Mouse (Mus musculus) lung, embryonic 14.5 days (tissue): ENCODE data around the gene Tmem119. TPM values are rescaled to one million over a fixed set of nuclear protein-coding genes. Genes with fewer than 3 reads are reported as not detected.
"Not testable (repeated sequence)": the region's sequence is repeated elsewhere in the genome, so short reads cannot be mapped to it uniquely, and the experiment has no call there.

Source experiments
- ATAC-seq: fragments of 200-750 bp; cut with Nextera tagmentation; 2 replicates; pipeline ENCODE4 v1.8.0; 2017; ENCODE audit warnings: mild to moderate bottlenecking, moderate TSS enrichment, moderate library complexity; ENCODE audit not compliant: insufficient read depth
- DNase-seq: peaks from one replicate; pipeline ENCODE4 v3.0.0-alpha.2; 2015
- H3K27ac ChIP-seq: fragments of 300-500 bp; sonication (generic); 2 replicates; pipeline ENCODE4 v1.5.1; 2014; ENCODE audit warnings: low read depth, mild to moderate bottlenecking, moderate library complexity
- H3K27me3 ChIP-seq: fragments of 300-500 bp; sonication (generic); 2 replicates; pipeline ENCODE4 v1.6.1; 2014; ENCODE audit warnings: low read length, control low read depth; ENCODE audit not compliant: insufficient read depth
- H3K36me3 ChIP-seq: fragments of 300-500 bp; sonication (generic); 2 replicates; pipeline ENCODE4 v1.6.1; 2014; ENCODE audit warnings: control low read depth; ENCODE audit not compliant: insufficient read depth
- H3K4me1 ChIP-seq: fragments of 300-500 bp; sonication (generic); 2 replicates; pipeline ENCODE4 v1.6.1; 2014; ENCODE audit warnings: antibody characterized with exemption, control low read depth; ENCODE audit not compliant: insufficient read depth
- H3K4me2 ChIP-seq: fragments of 300-500 bp; sonication (generic); 2 replicates; pipeline ENCODE4 v1.6.1; 2014; ENCODE audit warnings: mild to moderate bottlenecking
- H3K4me3 ChIP-seq: fragments of 300-500 bp; sonication (generic); 2 replicates; pipeline ENCODE4 v1.5.1; 2014; ENCODE audit warnings: low read depth, low read length
- H3K9ac ChIP-seq: fragments of 300-500 bp; sonication (generic); 2 replicates; pipeline ENCODE4 v1.6.1; 2014
- H3K9me3 ChIP-seq: fragments of 300-500 bp; sonication (generic); 2 replicates; pipeline ENCODE4 v1.6.1; 2016; ENCODE audit warnings: low read depth, low read length, control low read depth
- CTCF ChIP-seq: IDR thresholded peaks from 2 replicates; pipeline ENCODE4 v1.5.1; 2016; ENCODE audit warnings: antibody characterized with exemption, low read depth
- WGBS: fragments of 180-500 bp; shearing (Covaris S2); extraction: QIAGEN DNeasy Blood & Tissue Kit; methylation state at CpG from one replicate; pipeline ENCODE4 v1.1.7; 2014; 5-methylcytosine and 5-hydroxymethylcytosine counted together
- polyA plus RNA-seq: library from polyadenylated mRNA; unstranded; fragments of >200 nt; fragmentation: Nextera tagmentation; extraction: Ambion mirVana; gene quantifications from 2 replicates; pipeline ENCODE4 v1.2.1, GENCODE M21; 2014

The Tmem119 gene
- polyA plus RNA-seq, 1 experiment from 2014 or later = 23.6 TPM

DNA sequence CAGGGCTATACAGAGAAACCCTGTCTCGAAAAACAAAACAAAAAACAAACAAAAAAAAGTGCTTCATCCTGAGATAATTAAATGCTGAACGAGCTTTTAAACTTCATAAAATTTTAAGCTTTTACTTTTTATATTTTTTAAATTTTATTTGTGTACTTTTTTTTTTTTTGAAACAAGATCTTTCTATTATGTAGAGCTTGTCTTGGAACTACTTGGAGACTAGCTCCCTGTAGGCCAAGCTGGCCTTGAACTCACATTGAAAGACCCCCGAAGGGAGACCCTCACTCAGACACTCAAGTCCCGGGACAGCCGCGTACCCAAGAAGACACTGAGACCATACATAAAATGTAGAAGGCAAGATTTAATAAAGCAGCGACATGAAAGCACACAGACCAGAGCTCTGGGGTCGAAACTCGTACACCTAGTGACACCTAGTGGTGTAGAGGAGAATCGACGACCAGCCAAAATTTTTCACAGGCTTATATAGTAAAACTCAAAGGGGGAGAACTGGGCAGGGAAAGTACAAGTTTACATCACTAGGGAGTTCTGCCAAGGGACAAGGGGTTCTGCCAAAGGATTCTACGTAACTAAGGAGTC lies 11.6 kb upstream of the Tmem119 start:
- DNase-seq, H3K27me3 ChIP-seq, H3K4me1 ChIP-seq, ATAC-seq, H3K9ac ChIP-seq, H3K27ac ChIP-seq, H3K4me2 ChIP-seq, H3K9me3 ChIP-seq, H3K4me3 ChIP-seq, H3K36me3 ChIP-seq: not testable (repeated sequence)
- TF ChIP-seq CTCF = peak; percentile 60
- WGBS = 18% methylated on average over 11 of the region's 12 CpGs

DNA sequence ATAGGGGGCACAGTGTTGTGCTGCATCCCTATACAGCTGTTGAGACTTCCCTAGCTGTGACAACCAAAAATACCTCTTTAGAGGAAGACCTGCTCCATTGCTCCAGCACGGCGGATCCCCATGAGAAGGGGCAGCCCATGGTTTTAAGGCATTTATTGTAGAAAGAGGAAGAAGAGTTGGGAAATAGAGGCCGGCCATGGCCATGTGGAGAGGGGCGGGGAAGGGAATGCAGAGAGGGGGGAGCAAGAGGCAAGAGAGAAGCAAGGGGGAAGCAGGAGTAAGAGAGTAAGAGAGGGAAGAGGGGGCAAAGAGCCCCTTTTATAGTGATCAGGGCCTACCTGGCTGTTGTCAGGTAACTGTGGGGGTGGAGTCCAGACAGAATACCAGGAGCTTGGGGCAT lies 9.8 kb upstream of the Tmem119 start:
- no peak for TF ChIP-seq CTCF
- 90% methylated on average over 4 of the region's 4 CpGs for WGBS
- ATAC-seq (no peak), DNase-seq (no peak)
- no peak overlapping the region for H3K4me2 ChIP-seq
- H3K27me3 ChIP-seq = no peaks in the 10 kb centered on the region
- no peak overlapping the region for H3K9ac ChIP-seq
- peaks cover 7% of the 10 kb centered on the region; the same call in 1 of the 2 replicates for H3K4me1 ChIP-seq
- H3K36me3 ChIP-seq = no peaks in the 10 kb centered on the region
- H3K4me3 ChIP-seq = no peak overlapping the region
- no peak overlapping the region for H3K27ac ChIP-seq
- H3K9me3 ChIP-seq = no peaks in the 10 kb centered on the region

DNA sequence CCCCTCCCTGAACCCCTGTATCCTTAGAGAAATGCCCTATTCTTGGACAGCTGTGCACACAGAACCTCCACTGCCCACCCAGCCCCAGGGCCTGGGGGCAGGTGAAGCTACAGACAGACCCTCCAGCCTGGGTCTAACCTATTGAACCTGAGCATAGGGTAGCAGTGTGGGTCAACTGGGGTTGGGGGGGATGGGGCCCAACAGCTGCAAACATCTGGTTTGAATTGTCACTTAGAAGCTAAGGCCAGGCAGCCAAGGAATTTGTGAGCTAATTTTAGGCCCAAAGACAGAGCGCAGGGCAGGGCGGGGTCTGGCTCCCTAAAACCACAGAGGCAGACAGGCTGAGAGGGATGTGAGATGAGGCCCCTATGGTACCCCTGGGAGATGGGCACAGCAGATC lies 7.9 kb upstream of the Tmem119 start:
- Histone ChIP-seq H3K36me3 (no peaks in the 10 kb centered on the region), H3K9me3 (no peaks in the 10 kb centered on the region), H3K4me3 (no peak overlapping the region), H3K4me2 (no peak overlapping the region), H3K27ac (peak overlapping the region; percentile 46), H3K4me1 (peaks cover 7% of the 10 kb centered on the region; the same call in 1 of the 2 replicates), H3K9ac (no peak overlapping the region), H3K27me3 (no peaks in the 10 kb centered on the region)
- WGBS = 37% methylated on average over 2 of the region's 2 CpGs
- ATAC-seq (peak; percentile 19; the same call in 1 of the 2 replicates), DNase-seq (peak; percentile 69)
- no peak for TF ChIP-seq CTCF

DNA sequence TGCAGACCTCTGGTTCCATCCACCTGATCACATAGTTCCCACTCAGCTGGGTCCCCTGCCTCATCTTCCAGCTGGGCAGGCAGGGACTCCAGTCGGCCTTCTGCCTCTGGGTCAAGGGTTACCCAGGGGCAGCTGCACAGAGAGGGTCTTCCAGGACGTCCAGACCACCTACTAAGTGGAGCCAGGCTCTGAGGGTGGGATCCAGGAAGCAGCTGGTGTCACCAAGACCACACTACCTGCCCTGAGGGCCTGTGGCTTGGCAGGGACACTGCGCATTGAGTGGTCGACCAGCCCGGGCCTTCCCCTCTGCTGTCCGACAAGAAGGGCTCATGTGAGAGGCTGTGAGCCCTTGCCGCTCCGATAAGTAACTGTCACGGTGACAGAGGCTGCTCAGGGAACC lies 7.4 kb upstream of the Tmem119 start:
- DNase-seq (no peak), ATAC-seq (peak; percentile 22)
- Histone ChIP-seq H3K36me3 (no peaks in the 10 kb centered on the region), H3K4me1 (peaks cover 7% of the 10 kb centered on the region; the same call in 1 of the 2 replicates), H3K4me2 (no peak overlapping the region), H3K9me3 (no peaks in the 10 kb centered on the region), H3K4me3 (no peak overlapping the region), H3K27me3 (no peaks in the 10 kb centered on the region), H3K27ac (peak overlapping the region; percentile 46; the same call in 1 of the 2 replicates), H3K9ac (no peak overlapping the region)
- TF ChIP-seq CTCF = no peak
- WGBS = 40% methylated on average over 9 of the region's 9 CpGs

DNA sequence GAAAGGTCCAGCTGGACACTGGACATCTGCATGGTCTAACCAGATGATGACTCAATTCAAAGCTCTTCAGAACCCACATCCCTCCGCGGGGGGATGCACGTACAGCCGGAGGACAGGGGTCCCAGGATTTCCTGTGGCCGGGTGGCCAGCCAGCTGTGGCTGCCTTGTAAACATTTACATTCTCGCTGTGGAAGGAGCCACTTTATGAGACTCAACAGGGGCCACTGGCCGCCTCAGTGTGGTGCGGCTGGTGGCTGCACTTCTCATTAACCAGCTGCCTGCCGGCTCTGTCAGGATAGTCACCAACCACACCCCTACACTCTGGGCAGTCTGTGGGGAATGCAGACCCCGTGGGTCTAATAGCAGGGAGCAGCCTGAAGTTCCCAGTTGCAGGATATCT lies 6.1 kb upstream of the Tmem119 start:
- ATAC-seq (peak; percentile 56), DNase-seq (peak; percentile 67)
- WGBS = 6% methylated on average over 10 of the region's 10 CpGs
- no peaks in the 10 kb centered on the region for H3K27me3 ChIP-seq
- no peak overlapping the region for H3K9ac ChIP-seq
- no peaks in the 10 kb centered on the region for H3K9me3 ChIP-seq
- no peak overlapping the region for H3K4me3 ChIP-seq
- H3K27ac ChIP-seq = peak overlapping the region; percentile 43
- no peaks in the 10 kb centered on the region for H3K36me3 ChIP-seq
- H3K4me2 ChIP-seq = no peak overlapping the region
- peaks cover 7% of the 10 kb centered on the region; the same call in 1 of the 2 replicates for H3K4me1 ChIP-seq
- TF ChIP-seq CTCF = no peak

DNA sequence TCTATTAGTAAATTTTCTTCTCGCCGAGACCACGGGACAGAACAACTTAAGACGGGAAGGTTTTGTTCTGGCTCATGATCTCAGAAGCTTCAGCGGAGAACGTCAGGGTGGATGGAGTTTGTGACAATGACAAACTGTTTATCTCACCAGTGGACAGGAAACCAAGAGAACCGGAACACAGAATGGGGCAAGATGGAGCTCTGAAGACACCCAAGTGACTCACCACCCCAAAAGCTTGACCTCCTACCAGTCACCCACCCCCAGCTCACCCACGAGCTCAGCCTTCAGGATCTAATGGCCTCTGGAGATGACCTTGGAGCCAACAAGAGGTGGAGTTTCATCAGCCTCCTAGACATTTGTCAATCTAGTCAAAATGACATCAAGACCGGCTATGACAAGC lies 5.0 kb upstream of the Tmem119 start:
- H3K36me3 ChIP-seq = no peaks in the 10 kb centered on the region
- H3K4me1 ChIP-seq = peaks cover 11% of the 10 kb centered on the region
- no peaks in the 10 kb centered on the region for H3K27me3 ChIP-seq
- no peak for TF ChIP-seq CTCF
- no peak overlapping the region for H3K4me3 ChIP-seq
- no peaks in the 10 kb centered on the region for H3K9me3 ChIP-seq
- DNase-seq (no peak), ATAC-seq (no peak)
- H3K9ac ChIP-seq = no peak overlapping the region
- H3K27ac ChIP-seq = no peak overlapping the region
- H3K4me2 ChIP-seq = no peak overlapping the region
- WGBS = 79% methylated on average over 9 of the region's 9 CpGs

DNA sequence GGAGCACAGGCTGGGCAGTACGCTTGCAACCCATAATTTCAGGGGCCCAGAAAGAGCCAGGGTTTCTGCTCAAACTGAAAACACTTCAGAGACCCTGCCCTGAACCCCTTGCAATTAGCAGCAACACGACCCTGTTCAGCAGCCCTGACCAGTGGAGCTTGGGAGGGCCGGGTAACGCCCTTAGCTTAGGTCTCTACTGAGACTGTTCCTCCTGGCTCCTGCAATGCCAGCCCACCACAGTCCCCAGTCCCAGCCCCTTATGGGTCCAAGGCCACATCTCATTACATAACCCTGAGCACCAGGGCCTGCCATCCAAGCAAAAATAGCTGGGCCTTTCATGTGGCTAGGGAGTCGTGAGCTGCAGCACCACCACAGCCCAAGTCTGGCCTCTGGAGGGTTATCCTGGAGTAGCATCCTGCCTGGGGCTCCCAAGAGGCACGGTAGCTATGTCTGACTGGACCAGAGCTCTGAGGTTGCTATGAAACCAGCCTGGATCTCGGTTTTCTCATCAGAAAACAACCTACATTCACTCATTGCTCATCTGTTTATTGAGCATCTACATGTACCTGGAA lies 4.2 kb upstream of the Tmem119 start:
- ATAC-seq (no peak), DNase-seq (no peak)
- Histone ChIP-seq H3K36me3 (no peaks in the 10 kb centered on the region), H3K27me3 (no peaks in the 10 kb centered on the region), H3K9me3 (no peaks in the 10 kb centered on the region), H3K9ac (no peak overlapping the region), H3K27ac (peak overlapping the region; percentile 2; the same call in 1 of the 2 replicates), H3K4me3 (no peak overlapping the region), H3K4me1 (peaks cover 11% of the 10 kb centered on the region), H3K4me2 (no peak overlapping the region)
- peak; percentile 33; the same call in 1 of the 2 replicates for TF ChIP-seq CTCF
- WGBS = 45% methylated on average over 7 of the region's 7 CpGs
